Mouse (Mus musculus) myocyte (in vitro differentiated cells): ENCODE measurements around the gene Coro1a.

ENCODE experiments used
- CEBPB ChIP-seq: IDR thresholded peaks from 2 replicates; pipeline ENCODE4 v1.6.1; 2011; ENCODE audit warnings: mild to moderate bottlenecking, moderate library complexity; ENCODE audit not compliant: poor library complexity, insufficient read depth, severe bottlenecking
- E2F4 ChIP-seq: IDR thresholded peaks from one replicate; pipeline ENCODE4 v1.6.1; 2011; ENCODE audit warnings: mild to moderate bottlenecking, control low read depth, moderate library complexity; ENCODE audit not compliant: insufficient read depth
- MAX ChIP-seq: IDR thresholded peaks from one replicate; pipeline ENCODE4 v1.6.1; 2011; ENCODE audit warnings: low read depth, mild to moderate bottlenecking, control low read depth
- MYOD1 ChIP-seq, 3 experiments: IDR thresholded peaks; one replicate each; pipeline ENCODE4 v1.6.1; 2011; ENCODE audit warnings: control low read depth in 2 of 3, low read depth in 2 of 3, mild to moderate bottlenecking in 2 of 3, moderate library complexity in 1 of 3; ENCODE audit not compliant: insufficient read length in 2 of 3, control insufficient read depth in 1 of 3
- MYOG ChIP-seq, 3 experiments: IDR thresholded peaks; one replicate each; pipeline ENCODE4 v1.6.1; 2011; ENCODE audit warnings: control low read depth in 2 of 3, low read depth in 2 of 3, mild to moderate bottlenecking in 2 of 3; ENCODE audit not compliant: insufficient read length in 2 of 3, control insufficient read depth in 1 of 3, insufficient read depth in 1 of 3
- POLR2A ChIP-seq: IDR thresholded peaks from one replicate; pipeline ENCODE4 v1.6.1; 2011; ENCODE audit warnings: low read depth, mild to moderate bottlenecking, control low read depth, moderate library complexity; ENCODE audit not compliant: insufficient read length
- POLR2AphosphoS2 ChIP-seq: IDR thresholded peaks from one replicate; pipeline ENCODE4 v1.6.1; 2011; ENCODE audit warnings: low read depth, control low read depth; ENCODE audit not compliant: insufficient read length
- REST ChIP-seq: IDR thresholded peaks from one replicate; pipeline ENCODE4 v1.6.1; 2011; ENCODE audit warnings: mild to moderate bottlenecking, control low read depth, moderate library complexity; ENCODE audit not compliant: insufficient read depth, insufficient read length
- SRF ChIP-seq: IDR thresholded peaks from one replicate; pipeline ENCODE4 v1.6.1; 2011; ENCODE audit warnings: low read depth; ENCODE audit not compliant: control insufficient read depth, insufficient read length
- TCF12 ChIP-seq: IDR thresholded peaks from one replicate; pipeline ENCODE4 v1.6.1; 2011; ENCODE audit warnings: mild to moderate bottlenecking, control low read depth; ENCODE audit not compliant: poor library complexity, insufficient read depth, severe bottlenecking
- TCF3 ChIP-seq: IDR thresholded peaks from one replicate; pipeline ENCODE4 v1.6.1; 2011; ENCODE audit warnings: low read depth, control low read depth; ENCODE audit not compliant: insufficient read length
- USF1 ChIP-seq: IDR thresholded peaks from one replicate; pipeline ENCODE4 v1.6.1; 2011; ENCODE audit warnings: low read depth, mild to moderate bottlenecking, control low read depth, moderate library complexity

GRCm38 (mm10) chr7:126739551-126739950 lies 32.0 kb upstream of the Coro1a start:
- TF ChIP-seq REST, result no peak
- TF ChIP-seq TCF12, result no peak
- no peak for TF ChIP-seq POLR2A
- TF ChIP-seq MYOG (IDR thresholded peaks at IDR 0.05; ENCODE audit: control insufficient read depth in 1 of 3, insufficient read depth in 1 of 3, insufficient read length in 2 of 3, low read depth in 2 of 3), result no peak
- no peak for TF ChIP-seq POLR2AphosphoS2
- no peak for TF ChIP-seq MYOD1 (IDR thresholded peaks at IDR 0.05; ENCODE audit: control insufficient read depth in 1 of 3, insufficient read length in 2 of 3, low read depth in 2 of 3)
- no peak for TF ChIP-seq USF1
- TF ChIP-seq E2F4, result no peak
- TF ChIP-seq MAX, result no peak
- no peak for TF ChIP-seq TCF3
- TF ChIP-seq CEBPB, result no peak
- no peak for TF ChIP-seq SRF
